Mouse (Mus musculus) liver, postnatal 0 days (tissue): ENCODE data around the gene Slc4a4. TPM values are rescaled to one million over a fixed set of nuclear protein-coding genes. Genes with fewer than 3 reads are reported as not detected.
"Not testable (repeated sequence)": the region's sequence is repeated elsewhere in the genome, so short reads cannot be mapped to it uniquely, and the experiment has no call there.

ENCODE experiments used
- ATAC-seq: fragments of 200-750 bp; cut with Nextera tagmentation; 2 replicates; pipeline ENCODE4 v1.8.0; 2017; ENCODE audit warnings: mild to moderate bottlenecking, moderate library complexity
- DNase-seq: peaks from one replicate; pipeline ENCODE4 v3.0.0-alpha.2; 2016
- H3K27ac ChIP-seq: fragments of 300-500 bp; sonication (generic); 2 replicates; pipeline ENCODE4 v1.5.1; 2014; ENCODE audit warnings: antibody characterized with exemption, moderate library complexity, mild to moderate bottlenecking, low read depth
- H3K27me3 ChIP-seq: fragments of 300-500 bp; sonication (generic); 2 replicates; pipeline ENCODE4 v1.6.1; 2014; ENCODE audit warnings: low read length, control low read depth, mixed read lengths; ENCODE audit not compliant: insufficient read depth
- H3K36me3 ChIP-seq: fragments of 300-500 bp; sonication (generic); replicated peaks from 2 replicates; pipeline ENCODE4 v1.6.1; 2014; ENCODE audit warnings: mild to moderate bottlenecking, control low read depth, low read length, moderate library complexity, mixed read lengths; ENCODE audit not compliant: insufficient read depth
- H3K4me1 ChIP-seq: fragments of 300-500 bp; sonication (generic); 2 replicates; pipeline ENCODE4 v1.6.1; 2014; ENCODE audit warnings: antibody characterized with exemption, mild to moderate bottlenecking, control low read depth; ENCODE audit not compliant: insufficient read depth
- H3K4me2 ChIP-seq: fragments of 300-500 bp; sonication (generic); 2 replicates; pipeline ENCODE4 v1.6.1; 2014; ENCODE audit warnings: low read depth, mild to moderate bottlenecking, low read length, moderate library complexity, mixed read lengths
- H3K4me3 ChIP-seq: fragments of 300-500 bp; sonication (generic); 2 replicates; pipeline ENCODE4 v1.5.1; 2014; ENCODE audit warnings: low read depth, low read length
- H3K9ac ChIP-seq: fragments of 300-500 bp; sonication (generic); replicated peaks from 2 replicates; pipeline ENCODE4 v1.6.1; 2014; ENCODE audit warnings: mild to moderate bottlenecking, moderate library complexity
- H3K9me3 ChIP-seq: fragments of 300-500 bp; sonication (generic); 2 replicates; pipeline ENCODE4 v1.6.1; 2016; ENCODE audit warnings: mild to moderate bottlenecking, control low read depth, low read length, mixed read lengths
- CTCF ChIP-seq: sonication (generic); IDR thresholded peaks from 2 replicates; pipeline ENCODE4 v1.5.1; 2016; ENCODE audit warnings: antibody characterized with exemption, low read depth
- EP300 ChIP-seq: IDR thresholded peaks from 2 replicates; pipeline ENCODE4 v1.6.1; 2016; ENCODE audit warnings: antibody characterized with exemption, low read depth, mild to moderate bottlenecking
- WGBS: fragments of 180-500 bp; shearing (Covaris S2); extraction: QIAGEN DNeasy Blood & Tissue Kit; methylation state at CpG from one replicate; pipeline ENCODE4 v1.1.7; 2014; ENCODE audit not compliant: insufficient replicate concordance; 5-methylcytosine and 5-hydroxymethylcytosine counted together
- polyA plus RNA-seq: library from polyadenylated mRNA; unstranded; fragments of >200 nt; fragmentation: Nextera tagmentation; extraction: Ambion mirVana; gene quantifications from 2 replicates; pipeline ENCODE4 v1.2.1, GENCODE M21; 2015

The Slc4a4 gene
- polyA plus RNA-seq, 1 experiment from 2014 or later = 4.1 TPM

- H3K4me2 ChIP-seq = peak overlapping the region; percentile 48
- H3K9ac ChIP-seq = no peak overlapping the region
- no peaks in the 10 kb centered on the region for H3K36me3 ChIP-seq
- no peak overlapping the region for H3K4me3 ChIP-seq
- ATAC-seq (no peak), DNase-seq (no peak)
- H3K9me3 ChIP-seq = no peaks in the 10 kb centered on the region
- 43% methylated on average over 3 of the region's 3 CpGs for WGBS
- no peaks in the 10 kb centered on the region for H3K27me3 ChIP-seq
- peak overlapping the region; percentile 7; the same call in 1 of the 2 replicates for H3K27ac ChIP-seq
- H3K4me1 ChIP-seq = peaks cover 8% of the 10 kb centered on the region
- no peak for TF ChIP-seq CTCF
- TF ChIP-seq EP300 = no peak
Observed at GRCm38 (mm10) chr5:88982040-88982736, 95.6 kb downstream of the Slc4a4 start.

DNA sequence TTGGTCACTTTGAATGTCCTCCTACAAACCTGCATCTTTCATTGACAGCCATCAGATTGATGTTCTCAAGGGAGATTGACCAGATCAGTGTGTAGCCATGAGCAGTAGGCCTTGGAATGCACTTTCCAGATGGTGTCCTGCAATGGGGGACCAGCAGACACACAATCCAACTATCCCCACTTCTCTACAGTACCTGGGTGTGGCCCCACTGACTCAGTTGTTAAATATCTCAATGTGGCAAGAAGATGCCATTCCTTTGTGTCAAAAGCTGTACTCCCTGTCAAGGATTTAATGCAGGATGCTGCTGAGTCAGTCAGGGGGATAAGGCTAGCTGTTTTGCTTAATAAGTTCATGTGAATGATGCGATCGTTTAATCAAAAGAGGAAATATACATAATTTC, 96.6 kb downstream of the Slc4a4 start:
- Histone ChIP-seq H3K27me3 (no peaks in the 10 kb centered on the region), H3K9me3 (no peaks in the 10 kb centered on the region), H3K36me3 (no peaks in the 10 kb centered on the region), H3K27ac (no peak overlapping the region), H3K4me2 (no peak overlapping the region), H3K4me3 (no peak overlapping the region), H3K4me1 (peaks cover 8% of the 10 kb centered on the region), H3K9ac (no peak overlapping the region)
- no peak for TF ChIP-seq CTCF
- TF ChIP-seq EP300 = no peak
- DNase-seq (no peak), ATAC-seq (no peak)
- 89% methylated on average over 2 of the region's 2 CpGs for WGBS

GRCm38 (mm10) chr5:88983652-88984051, 97.0 kb downstream of the Slc4a4 start:
- Histone ChIP-seq H3K36me3 (no peaks in the 10 kb centered on the region), H3K27me3 (no peaks in the 10 kb centered on the region), H3K9ac (no peak overlapping the region), H3K4me1 (peaks cover 8% of the 10 kb centered on the region), H3K27ac (no peak overlapping the region), H3K4me3 (no peak overlapping the region), H3K4me2 (no peak overlapping the region), H3K9me3 (no peaks in the 10 kb centered on the region)
- ATAC-seq (no peak), DNase-seq (no peak)
- TF ChIP-seq EP300 = no peak
- no peak for TF ChIP-seq CTCF
- 85% methylated on average over 7 of the region's 7 CpGs for WGBS

DNA sequence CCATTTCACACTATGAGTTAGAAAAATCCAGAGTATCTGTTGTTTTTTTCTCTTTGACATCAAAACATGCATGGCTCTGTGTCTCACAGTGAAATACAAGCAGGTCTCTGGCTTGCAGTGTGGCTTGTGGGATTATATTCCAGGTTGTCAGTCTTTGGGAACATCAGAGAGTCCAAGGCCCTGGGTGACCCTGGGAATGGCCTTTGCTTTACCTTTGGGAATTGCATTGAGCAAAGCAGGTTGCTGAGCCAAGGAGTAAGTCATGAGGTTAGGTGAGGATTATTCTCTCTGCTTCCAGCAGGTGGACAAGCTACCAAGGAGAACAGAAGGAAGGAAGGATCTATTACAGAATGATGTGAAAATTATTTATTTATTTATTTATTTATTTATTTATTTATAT, 102.4 kb downstream of the Slc4a4 start:
- H3K4me3 ChIP-seq = no peak overlapping the region

GRCm38 (mm10) chr5:88990196-88990747, 103.7 kb downstream of the Slc4a4 start:
- H3K4me2 ChIP-seq = no peak overlapping the region

More for the DNA sequence above, 102.4 kb downstream of the Slc4a4 start:
- Histone ChIP-seq H3K27me3 (no peaks in the 10 kb centered on the region), H3K9ac (no peak overlapping the region), H3K4me2 (no peak overlapping the region), H3K36me3 (no peaks in the 10 kb centered on the region), H3K27ac (no peak overlapping the region), H3K4me1 (no peaks in the 10 kb centered on the region), H3K9me3 (no peaks in the 10 kb centered on the region)
- DNase-seq (no peak), ATAC-seq (no peak)
- no peak for TF ChIP-seq CTCF
- no peak for TF ChIP-seq EP300

GRCm38 (mm10) chr5:88991309-88991708, 104.7 kb downstream of the Slc4a4 start:
- not testable (repeated sequence) for DNase-seq, H3K4me2 ChIP-seq, H3K36me3 ChIP-seq, H3K9me3 ChIP-seq, H3K4me1 ChIP-seq, H3K9ac ChIP-seq, H3K4me3 ChIP-seq, H3K27me3 ChIP-seq
- H3K27ac ChIP-seq = peak overlapping the region; percentile 29; the same call in 1 of the 2 replicates
- peak; percentile 69 for ATAC-seq
- WGBS = 57% methylated on average over 2 of the region's 2 CpGs

More at GRCm38 (mm10) chr5:88990196-88990747, 103.7 kb downstream of the Slc4a4 start:
- H3K4me1 ChIP-seq = no peaks in the 10 kb centered on the region
- no peak overlapping the region for H3K27ac ChIP-seq
- no peak overlapping the region for H3K4me3 ChIP-seq
- DNase-seq (no peak), ATAC-seq (no peak)
- no peak for TF ChIP-seq CTCF
- no peak for TF ChIP-seq EP300
- no peak overlapping the region for H3K9ac ChIP-seq
- H3K27me3 ChIP-seq = no peaks in the 10 kb centered on the region
- no peaks in the 10 kb centered on the region for H3K36me3 ChIP-seq
- H3K9me3 ChIP-seq = no peaks in the 10 kb centered on the region
- 73% methylated on average over 9 of the region's 9 CpGs for WGBS
